Mouse (Mus musculus): ENCODE measurements around the gene 4930447C04Rik. TPM values are rescaled to one million over a fixed set of nuclear protein-coding genes. Genes with fewer than 3 reads are reported as not detected.

4930447C04Rik gene
- polyA plus RNA-seq, 1 experiment from 2014 or later: 2.0 TPM

- 66% methylated on average over 14 of the region's 14 CpGs for WGBS
- ATAC-seq (ENCODE audit: insufficient number of reproducible peaks, insufficient read depth, low FRiP score, low read depth): no peak
Observed at GRCm38 (mm10) chr12:72970620-72971019, 30.0 kb upstream of the 4930447C04Rik start.

GRCm38 (mm10) chr12:72967541-72967940 is 27.0 kb upstream of the 4930447C04Rik start:
- H3K9ac ChIP-seq (replicated peaks; ENCODE audit: low read depth, low read length): no peak overlapping the region
- no peak overlapping the region for H3K27ac ChIP-seq (ENCODE audit: low read length)
- H3K4me2 ChIP-seq (replicated peaks; ENCODE audit: low read depth, low read length): no peak overlapping the region
- no peaks in the 10 kb centered on the region for H3K36me3 ChIP-seq (ENCODE audit: control insufficient read depth, insufficient read depth, low read length)
- no peaks in the 10 kb centered on the region for H3K4me1 ChIP-seq (ENCODE audit: control insufficient read depth, insufficient read depth, low read length)
- 78% methylated on average over 7 of the region's 7 CpGs for whole genome bisulfite sequencing
- no peaks in the 10 kb centered on the region for H3K9me3 ChIP-seq (ENCODE audit: control insufficient read depth, low read depth, low read length)
- ATAC-seq (ENCODE audit: insufficient number of reproducible peaks, insufficient read depth, low FRiP score, low read depth): no peak
- H3K4me3 ChIP-seq (ENCODE audit: low read depth, low read length): no peak overlapping the region
- H3K27me3 ChIP-seq (ENCODE audit: control insufficient read depth, insufficient read depth, low read length): no peaks in the 10 kb centered on the region

More at GRCm38 (mm10) chr12:72970620-72971019, 30.0 kb upstream of the 4930447C04Rik start:
- H3K9ac ChIP-seq (replicated peaks; ENCODE audit: low read depth, low read length): no peak overlapping the region
- H3K27ac ChIP-seq (ENCODE audit: low read length): no peak overlapping the region
- H3K4me3 ChIP-seq (ENCODE audit: low read depth, low read length): no peak overlapping the region
- no peaks in the 10 kb centered on the region for H3K36me3 ChIP-seq (ENCODE audit: control insufficient read depth, insufficient read depth, low read length)
- H3K27me3 ChIP-seq (ENCODE audit: control insufficient read depth, insufficient read depth, low read length): no peaks in the 10 kb centered on the region
- no peak overlapping the region for H3K4me2 ChIP-seq (replicated peaks; ENCODE audit: low read depth, low read length)
- no peaks in the 10 kb centered on the region for H3K9me3 ChIP-seq (ENCODE audit: control insufficient read depth, low read depth, low read length)
- no peaks in the 10 kb centered on the region for H3K4me1 ChIP-seq (ENCODE audit: control insufficient read depth, insufficient read depth, low read length)

- Histone ChIP-seq H3K4me3 (ENCODE audit: low read depth, low read length) (no peak overlapping the region), H3K27ac (ENCODE audit: low read length) (no peak overlapping the region), H3K4me2 (replicated peaks; ENCODE audit: low read depth, low read length) (no peak overlapping the region), H3K4me1 (ENCODE audit: control insufficient read depth, insufficient read depth, low read length) (no peaks in the 10 kb centered on the region), H3K9ac (replicated peaks; ENCODE audit: low read depth, low read length) (no peak overlapping the region), H3K36me3 (ENCODE audit: control insufficient read depth, insufficient read depth, low read length) (no peaks in the 10 kb centered on the region), H3K27me3 (ENCODE audit: control insufficient read depth, insufficient read depth, low read length) (no peaks in the 10 kb centered on the region), H3K9me3 (ENCODE audit: control insufficient read depth, low read depth, low read length) (no peaks in the 10 kb centered on the region)
- 67% methylated on average over 6 of the region's 6 CpGs for WGBS
- no peak for ATAC-seq (ENCODE audit: insufficient number of reproducible peaks, insufficient read depth, low FRiP score, low read depth)
Observed at GRCm38 (mm10) chr12:72962761-72963160, 22.2 kb upstream of the 4930447C04Rik start.

GRCm38 (mm10) chr12:72958446-72958845 is 17.9 kb upstream of the 4930447C04Rik start:
- Histone ChIP-seq H3K27me3 (ENCODE audit: control insufficient read depth, insufficient read depth, low read length) (no peaks in the 10 kb centered on the region), H3K4me1 (ENCODE audit: control insufficient read depth, insufficient read depth, low read length) (no peaks in the 10 kb centered on the region), H3K9ac (replicated peaks; ENCODE audit: low read depth, low read length) (no peak overlapping the region), H3K36me3 (ENCODE audit: control insufficient read depth, insufficient read depth, low read length) (no peaks in the 10 kb centered on the region), H3K4me3 (ENCODE audit: low read depth, low read length) (no peak overlapping the region), H3K27ac (ENCODE audit: low read length) (no peak overlapping the region), H3K4me2 (replicated peaks; ENCODE audit: low read depth, low read length) (no peak overlapping the region), H3K9me3 (ENCODE audit: control insufficient read depth, low read depth, low read length) (no peaks in the 10 kb centered on the region)
- no peak for ATAC-seq (ENCODE audit: insufficient number of reproducible peaks, insufficient read depth, low FRiP score, low read depth)
- WGBS: 91% methylated on average over 3 of the region's 3 CpGs

- no peak overlapping the region for H3K9ac ChIP-seq (replicated peaks; ENCODE audit: low read depth, low read length)
- no peaks in the 10 kb centered on the region for H3K4me1 ChIP-seq (ENCODE audit: control insufficient read depth, insufficient read depth, low read length)
- no peaks in the 10 kb centered on the region for H3K9me3 ChIP-seq (ENCODE audit: control insufficient read depth, low read depth, low read length)
- H3K27ac ChIP-seq (ENCODE audit: low read length): no peak overlapping the region
- no peak overlapping the region for H3K4me2 ChIP-seq (replicated peaks; ENCODE audit: low read depth, low read length)
- no peaks in the 10 kb centered on the region for H3K36me3 ChIP-seq (ENCODE audit: control insufficient read depth, insufficient read depth, low read length)
- no peak for ATAC-seq (ENCODE audit: insufficient number of reproducible peaks, insufficient read depth, low FRiP score, low read depth)
- WGBS: 58% methylated on average over 6 of the region's 6 CpGs
- H3K27me3 ChIP-seq (ENCODE audit: control insufficient read depth, insufficient read depth, low read length): peaks cover 3% of the 10 kb centered on the region; the same call in 1 of the 2 replicates
- H3K4me3 ChIP-seq (ENCODE audit: low read depth, low read length): no peak overlapping the region
Observed at GRCm38 (mm10) chr12:72957829-72958424, 17.4 kb upstream of the 4930447C04Rik start.

GRCm38 (mm10) chr12:72954906-72955305 is 14.3 kb upstream of the 4930447C04Rik start:
- ATAC-seq (ENCODE audit: insufficient number of reproducible peaks, insufficient read depth, low FRiP score, low read depth): no peak
- peaks cover 4% of the 10 kb centered on the region; the same call in 1 of the 2 replicates for H3K27me3 ChIP-seq (ENCODE audit: control insufficient read depth, insufficient read depth, low read length)
- WGBS: 42% methylated on average over 4 of the region's 4 CpGs

GRCm38 (mm10) chr12:72953858-72954257 is 13.3 kb upstream of the 4930447C04Rik start:
- H3K9me3 ChIP-seq (ENCODE audit: control insufficient read depth, low read depth, low read length): no peaks in the 10 kb centered on the region
- no peak for ATAC-seq (ENCODE audit: insufficient number of reproducible peaks, insufficient read depth, low FRiP score, low read depth)
- WGBS: 87% methylated on average over 5 of the region's 5 CpGs
- no peak overlapping the region for H3K27ac ChIP-seq (ENCODE audit: low read length)
- H3K4me2 ChIP-seq (replicated peaks; ENCODE audit: low read depth, low read length): no peak overlapping the region
- H3K27me3 ChIP-seq (ENCODE audit: control insufficient read depth, insufficient read depth, low read length): peaks cover 7% of the 10 kb centered on the region
- H3K9ac ChIP-seq (replicated peaks; ENCODE audit: low read depth, low read length): no peak overlapping the region
- no peaks in the 10 kb centered on the region for H3K36me3 ChIP-seq (ENCODE audit: control insufficient read depth, insufficient read depth, low read length)
- no peaks in the 10 kb centered on the region for H3K4me1 ChIP-seq (ENCODE audit: control insufficient read depth, insufficient read depth, low read length)
- H3K4me3 ChIP-seq (ENCODE audit: low read depth, low read length): no peak overlapping the region

More at GRCm38 (mm10) chr12:72954906-72955305, 14.3 kb upstream of the 4930447C04Rik start:
- Histone ChIP-seq H3K4me2 (replicated peaks; ENCODE audit: low read depth, low read length) (no peak overlapping the region), H3K4me3 (ENCODE audit: low read depth, low read length) (no peak overlapping the region), H3K4me1 (ENCODE audit: control insufficient read depth, insufficient read depth, low read length) (no peaks in the 10 kb centered on the region), H3K9ac (replicated peaks; ENCODE audit: low read depth, low read length) (no peak overlapping the region), H3K27ac (ENCODE audit: low read length) (no peak overlapping the region), H3K36me3 (ENCODE audit: control insufficient read depth, insufficient read depth, low read length) (no peaks in the 10 kb centered on the region), H3K9me3 (ENCODE audit: control insufficient read depth, low read depth, low read length) (no peaks in the 10 kb centered on the region)

- Histone ChIP-seq H3K27ac (ENCODE audit: low read length) (no peak overlapping the region), H3K9ac (replicated peaks; ENCODE audit: low read depth, low read length) (no peak overlapping the region), H3K9me3 (ENCODE audit: control insufficient read depth, low read depth, low read length) (no peaks in the 10 kb centered on the region), H3K36me3 (ENCODE audit: control insufficient read depth, insufficient read depth, low read length) (no peaks in the 10 kb centered on the region), H3K4me1 (ENCODE audit: control insufficient read depth, insufficient read depth, low read length) (no peaks in the 10 kb centered on the region), H3K4me3 (ENCODE audit: low read depth, low read length) (no peak overlapping the region), H3K27me3 (ENCODE audit: control insufficient read depth, insufficient read depth, low read length) (peaks cover 9% of the 10 kb centered on the region), H3K4me2 (replicated peaks; ENCODE audit: low read depth, low read length) (no peak overlapping the region)
- WGBS: 76% methylated on average over 5 of the region's 5 CpGs
- no peak for ATAC-seq (ENCODE audit: insufficient number of reproducible peaks, insufficient read depth, low FRiP score, low read depth)
Observed at GRCm38 (mm10) chr12:72953089-72953488, 12.5 kb upstream of the 4930447C04Rik start.

GRCm38 (mm10) chr12:72947335-72947734 is 6.8 kb upstream of the 4930447C04Rik start:
- H3K36me3 ChIP-seq (ENCODE audit: control insufficient read depth, insufficient read depth, low read length): no peaks in the 10 kb centered on the region
- H3K4me1 ChIP-seq (ENCODE audit: control insufficient read depth, insufficient read depth, low read length): peaks cover 5% of the 10 kb centered on the region; the same call in 1 of the 2 replicates
- H3K9ac ChIP-seq (replicated peaks; ENCODE audit: low read depth, low read length): no peak overlapping the region
- peaks cover 55% of the 10 kb centered on the region for H3K27me3 ChIP-seq (ENCODE audit: control insufficient read depth, insufficient read depth, low read length)
- H3K4me2 ChIP-seq (replicated peaks; ENCODE audit: low read depth, low read length): no peak overlapping the region
- H3K9me3 ChIP-seq (ENCODE audit: control insufficient read depth, low read depth, low read length): no peaks in the 10 kb centered on the region
- no peak overlapping the region for H3K27ac ChIP-seq (ENCODE audit: low read length)
- 13% methylated on average over 2 of the region's 2 CpGs for WGBS
- ATAC-seq (ENCODE audit: insufficient number of reproducible peaks, insufficient read depth, low FRiP score, low read depth): no peak
- H3K4me3 ChIP-seq (ENCODE audit: low read depth, low read length): no peak overlapping the region

Data from stomach, embryonic 14.5 days (tissue).